Mouse (Mus musculus) kidney, embryonic 15.5 days (tissue): ENCODE results near the gene Hadh. TPM values are rescaled to one million over a fixed set of nuclear protein-coding genes. Genes with fewer than 3 reads are reported as not detected.

Experiments
- ATAC-seq: fragments of 200-750 bp; cut with Nextera tagmentation; replicated peaks from 2 replicates; pipeline ENCODE4 v1.8.0; 2017; ENCODE audit warnings: moderate TSS enrichment; ENCODE audit not compliant: low FRiP score
- H3K27ac ChIP-seq: fragments of 300-500 bp; sonication (generic); 2 replicates; pipeline ENCODE4 v1.5.1; 2015; ENCODE audit warnings: mild to moderate bottlenecking, inconsistent platforms
- H3K27me3 ChIP-seq: fragments of 300-500 bp; sonication (generic); 2 replicates; pipeline ENCODE4 v1.6.1; 2015; ENCODE audit warnings: inconsistent platforms
- H3K36me3 ChIP-seq: fragments of 300-500 bp; sonication (generic); 2 replicates; pipeline ENCODE4 v1.6.1; 2015; ENCODE audit warnings: inconsistent platforms
- H3K4me1 ChIP-seq: fragments of 300-500 bp; sonication (generic); 2 replicates; pipeline ENCODE4 v1.6.1; 2015; ENCODE audit warnings: inconsistent platforms
- H3K4me2 ChIP-seq: fragments of 300-500 bp; sonication (generic); 2 replicates; pipeline ENCODE4 v1.6.1; 2015; ENCODE audit warnings: moderate library complexity, mild to moderate bottlenecking, inconsistent platforms
- H3K4me3 ChIP-seq: fragments of 300-500 bp; sonication (generic); replicated peaks from 2 replicates; pipeline ENCODE4 v1.5.1; 2015; ENCODE audit warnings: mild to moderate bottlenecking, inconsistent platforms
- H3K9ac ChIP-seq: fragments of 300-500 bp; sonication (generic); 2 replicates; pipeline ENCODE4 v1.6.1; 2015; ENCODE audit warnings: mild to moderate bottlenecking, inconsistent platforms
- H3K9me3 ChIP-seq: fragments of 300-500 bp; sonication (generic); replicated peaks from 2 replicates; pipeline ENCODE4 v1.6.1; 2016; ENCODE audit warnings: inconsistent platforms
- WGBS: fragments of 180-500 bp; shearing (Covaris S2); methylation state at CpG from one replicate; pipeline ENCODE4 v1.1.7; 2015; ENCODE audit warnings: mixed read lengths; 5-methylcytosine and 5-hydroxymethylcytosine counted together
- polyA plus RNA-seq: library from polyadenylated mRNA; unstranded; fragments of >200 nt; fragmentation: Nextera tagmentation; extraction: Ambion mirVana; gene quantifications from 2 replicates; pipeline ENCODE4 v1.2.1, GENCODE M21; 2015

Gene Hadh
- polyA plus RNA-seq, result 125 and 130 TPM in 2 replicates

DNA sequence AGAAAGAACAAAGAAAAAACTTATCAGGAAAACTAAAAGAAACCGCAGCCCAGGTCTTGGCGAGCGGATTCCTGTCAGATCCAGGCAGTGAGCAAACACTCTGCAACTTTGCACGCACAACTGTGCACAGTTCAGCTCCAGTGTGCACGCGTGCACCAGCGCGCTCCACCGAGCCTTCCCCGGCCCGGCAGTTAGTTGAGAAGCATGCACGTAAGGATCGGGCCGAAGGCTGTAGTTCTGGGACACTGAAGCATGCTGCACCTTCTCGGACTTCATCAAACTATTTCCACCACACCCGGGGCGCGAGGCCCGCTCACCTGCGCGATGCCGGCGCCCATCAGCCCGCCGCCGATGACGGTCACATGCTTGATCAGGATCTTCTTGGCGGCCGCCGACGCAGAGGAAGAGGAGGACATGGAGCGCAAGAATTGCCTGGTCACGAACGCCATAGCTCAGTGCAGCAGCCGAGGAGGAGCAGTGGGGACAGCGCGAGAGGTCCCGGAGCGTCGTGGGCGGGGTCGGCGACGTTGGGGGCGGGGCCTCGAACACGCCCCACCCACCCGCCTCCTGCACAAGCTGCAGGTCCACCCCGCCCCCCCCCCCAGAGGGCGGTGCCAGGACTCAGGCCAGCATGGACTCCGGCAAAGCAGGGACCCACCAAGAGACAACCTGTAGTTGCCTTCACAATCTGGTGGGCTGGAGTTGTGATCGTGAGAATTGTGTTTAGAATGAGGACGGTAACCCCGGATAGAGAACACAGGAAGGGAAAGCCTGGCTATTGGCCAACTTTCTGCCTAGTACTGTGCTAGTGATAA lies at the start of gene Hadh:
TSS of gene Hadh (minus strand) at position 543 of the 815 bp plus-strand sequence.
- Histone ChIP-seq H3K4me2 (peak within 1 kb of the TSS; percentile 78), H3K27me3 (no peaks in the 10 kb centered on the region), H3K36me3 (peaks cover 2% of the 10 kb centered on the region; the same call in 1 of the 2 replicates), H3K4me3 (peak within 1 kb of the TSS; percentile 89), H3K9ac (peak within 1 kb of the TSS; percentile 83), H3K4me1 (peaks cover 37% of the 10 kb centered on the region), H3K27ac (peak within 1 kb of the TSS; percentile 89), H3K9me3 (no peaks in the 10 kb centered on the region)
- WGBS, result under 1% methylated on average over 52 of the region's 54 CpGs
- ATAC-seq, result peak; percentile 93

DNA sequence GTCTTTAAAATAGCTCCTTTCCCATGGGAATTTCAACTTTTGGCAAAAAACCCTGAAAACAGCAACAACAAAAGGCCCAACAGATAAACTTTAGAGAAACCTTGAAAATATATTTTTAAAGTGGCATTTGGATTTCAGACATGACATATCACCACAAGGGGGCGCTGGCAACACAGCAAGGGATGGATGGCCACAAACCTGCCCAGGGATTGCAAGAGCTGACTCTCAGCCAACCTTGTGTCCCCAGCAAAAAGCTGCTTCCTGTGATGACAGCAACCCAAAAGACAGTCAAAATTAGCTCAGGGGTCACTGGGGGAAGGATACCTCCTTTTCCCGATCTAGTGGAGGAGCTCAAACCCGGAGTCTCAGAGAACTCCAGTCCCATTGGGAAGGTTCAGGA lies 48.3 kb upstream of the Hadh start:
- no peaks in the 10 kb centered on the region for H3K27me3 ChIP-seq
- WGBS, result 6% methylated on average over 3 of the region's 3 CpGs
- H3K9ac ChIP-seq, result no peak overlapping the region
- 0 out of 2 replicates have a peak, but pooled peaks have one; percentile 43 for ATAC-seq
- no peak overlapping the region for H3K4me2 ChIP-seq
- H3K4me1 ChIP-seq, result no peaks in the 10 kb centered on the region
- no peaks in the 10 kb centered on the region for H3K9me3 ChIP-seq
- H3K27ac ChIP-seq, result no peak overlapping the region
- no peak overlapping the region for H3K4me3 ChIP-seq
- no peaks in the 10 kb centered on the region for H3K36me3 ChIP-seq

DNA sequence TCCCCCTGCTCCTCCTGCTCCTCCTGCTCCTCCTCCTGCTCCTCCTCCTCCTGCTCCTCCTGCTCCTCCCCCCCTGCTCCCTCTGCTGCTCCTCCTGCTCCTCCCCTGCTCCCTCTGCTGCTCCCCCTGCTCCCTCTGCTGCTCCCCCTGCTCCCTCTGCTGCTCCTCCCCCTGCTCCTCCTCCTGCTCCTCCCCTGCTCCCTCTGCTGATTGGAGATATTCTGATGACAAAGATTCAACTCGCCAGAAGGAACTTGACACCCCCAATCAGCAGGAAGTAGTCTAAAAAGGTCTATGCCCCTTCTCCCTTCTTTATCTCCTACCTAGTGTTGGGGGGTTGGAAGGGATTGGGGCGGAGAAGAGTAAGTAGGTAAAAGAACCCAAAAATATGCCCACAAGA lies 46.3 kb upstream of the Hadh start:
- H3K9me3 ChIP-seq, result no peaks in the 10 kb centered on the region
- H3K36me3 ChIP-seq, result no peaks in the 10 kb centered on the region
- H3K27me3 ChIP-seq, result no peaks in the 10 kb centered on the region
- 63% methylated on average over 2 of the region's 2 CpGs for WGBS
- H3K4me2 ChIP-seq, result no peak overlapping the region
- ATAC-seq, result no peak
- H3K9ac ChIP-seq, result no peak overlapping the region
- no peak overlapping the region for H3K27ac ChIP-seq
- no peak overlapping the region for H3K4me3 ChIP-seq
- no peaks in the 10 kb centered on the region for H3K4me1 ChIP-seq

DNA sequence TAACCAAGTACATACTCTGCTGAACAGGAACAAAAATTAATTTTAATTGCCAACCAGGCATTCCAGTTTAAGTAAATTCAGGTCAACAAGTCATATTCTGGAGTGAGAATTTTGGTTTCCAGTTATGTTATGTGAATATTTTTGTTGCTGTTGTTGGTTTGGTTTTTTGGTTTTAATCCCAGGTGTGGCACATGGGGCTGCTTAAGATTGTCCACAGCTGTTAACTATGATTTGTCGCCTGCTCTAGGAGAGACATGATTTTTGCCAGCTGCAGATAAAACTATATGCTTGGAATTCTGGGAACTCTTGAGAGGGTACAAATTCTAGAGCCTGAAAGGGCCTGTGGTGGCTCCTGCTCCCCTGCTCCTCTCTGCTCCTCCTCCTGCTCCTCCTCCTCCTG lies 45.2 kb upstream of the Hadh start:
- WGBS, result 85% methylated on average over 1 of the region's 1 CpGs
- ATAC-seq, result no peak
- Histone ChIP-seq H3K9me3 (no peaks in the 10 kb centered on the region), H3K9ac (no peak overlapping the region), H3K27ac (no peak overlapping the region), H3K36me3 (no peaks in the 10 kb centered on the region), H3K27me3 (no peaks in the 10 kb centered on the region), H3K4me2 (no peak overlapping the region), H3K4me1 (no peaks in the 10 kb centered on the region), H3K4me3 (no peak overlapping the region)

DNA sequence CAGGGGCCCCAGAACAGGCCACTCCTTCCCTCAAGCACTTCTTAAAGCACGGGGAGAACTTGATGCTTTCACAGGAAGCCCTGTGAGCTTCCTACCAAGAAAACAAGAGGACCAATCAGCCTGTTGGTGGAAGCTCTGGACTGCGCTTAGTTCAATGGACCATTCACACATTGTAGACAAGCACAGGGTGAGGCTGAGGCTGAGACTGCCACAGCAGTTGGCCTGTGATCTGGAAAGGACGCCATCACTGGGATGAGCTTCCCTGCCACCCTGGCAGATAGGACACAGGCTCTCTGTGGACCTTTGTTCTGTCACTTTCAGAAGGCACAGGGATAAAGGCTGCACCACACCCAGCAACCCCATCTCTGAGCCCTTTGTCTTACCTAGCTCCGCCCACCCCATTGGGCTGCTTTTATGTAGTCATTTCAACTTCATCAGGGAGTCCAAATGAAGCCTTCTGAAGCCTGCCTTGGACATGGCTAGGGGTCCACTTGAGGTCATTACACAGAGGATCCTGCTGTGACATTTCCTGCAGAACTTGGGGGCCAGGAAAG lies 44.1 kb upstream of the Hadh start:
- Histone ChIP-seq H3K9ac (no peak overlapping the region), H3K36me3 (no peaks in the 10 kb centered on the region), H3K27ac (no peak overlapping the region), H3K4me1 (no peaks in the 10 kb centered on the region), H3K4me3 (no peak overlapping the region), H3K27me3 (no peaks in the 10 kb centered on the region), H3K4me2 (no peak overlapping the region), H3K9me3 (no peaks in the 10 kb centered on the region)
- WGBS, result 42% methylated on average over 4 of the region's 4 CpGs
- ATAC-seq, result no peak

- no peaks in the 10 kb centered on the region for H3K4me1 ChIP-seq
- 70% methylated on average over 9 of the region's 9 CpGs for WGBS
- H3K36me3 ChIP-seq, result no peaks in the 10 kb centered on the region
- H3K4me3 ChIP-seq, result no peak overlapping the region
- ATAC-seq, result no peak
- H3K27me3 ChIP-seq, result no peaks in the 10 kb centered on the region
- H3K27ac ChIP-seq, result no peak overlapping the region
- no peak overlapping the region for H3K9ac ChIP-seq
- peaks cover 13% of the 10 kb centered on the region for H3K9me3 ChIP-seq
- H3K4me2 ChIP-seq, result no peak overlapping the region
These were observed 40.4 kb upstream of the Hadh start for GRCm38 (mm10) chr3:131312340-131312739.

DNA sequence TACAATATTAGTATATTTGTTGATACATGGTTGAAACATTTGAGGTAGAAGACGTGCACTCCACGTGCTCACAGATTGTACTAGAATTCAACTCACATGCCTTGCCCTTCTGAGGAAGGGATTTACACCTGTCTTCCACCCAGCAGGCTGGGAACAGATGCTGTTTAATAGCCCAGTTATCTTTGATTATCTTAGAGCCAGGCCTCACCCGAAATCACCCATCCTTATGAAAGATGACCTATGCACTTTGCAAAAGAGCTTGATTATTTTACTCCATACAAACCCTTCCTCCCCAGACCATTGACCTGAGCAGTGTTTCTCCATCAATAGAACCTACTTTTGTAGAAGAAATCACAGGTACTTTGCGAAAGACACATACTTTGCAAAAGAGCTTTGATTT lies 38.7 kb upstream of the Hadh start:
- 82% methylated on average over 4 of the region's 4 CpGs for WGBS
- Histone ChIP-seq H3K9me3 (peaks cover 13% of the 10 kb centered on the region), H3K4me2 (no peak overlapping the region), H3K27me3 (no peaks in the 10 kb centered on the region), H3K36me3 (no peaks in the 10 kb centered on the region), H3K4me1 (no peaks in the 10 kb centered on the region), H3K9ac (no peak overlapping the region), H3K27ac (no peak overlapping the region), H3K4me3 (no peak overlapping the region)
- no peak for ATAC-seq

- no peak overlapping the region for H3K27ac ChIP-seq
- no peak overlapping the region for H3K9ac ChIP-seq
- peaks cover 13% of the 10 kb centered on the region for H3K9me3 ChIP-seq
- H3K4me3 ChIP-seq, result no peak overlapping the region
- H3K4me2 ChIP-seq, result no peak overlapping the region
- H3K4me1 ChIP-seq, result peaks cover under 1% of the 10 kb centered on the region; the same call in 1 of the 2 replicates
- 86% methylated on average over 3 of the region's 3 CpGs for WGBS
- H3K36me3 ChIP-seq, result no peaks in the 10 kb centered on the region
- H3K27me3 ChIP-seq, result 0 out of 2 replicates have a peak, but pooled peaks cover 6% of the 10 kb centered on the region
- no peak for ATAC-seq
These were observed 35.9 kb upstream of the Hadh start for GRCm38 (mm10) chr3:131307811-131308210.

GRCm38 (mm10) chr3:131306255-131306654 lies 34.4 kb upstream of the Hadh start:
- Histone ChIP-seq H3K9me3 (peaks cover 13% of the 10 kb centered on the region), H3K36me3 (no peaks in the 10 kb centered on the region), H3K27ac (no peak overlapping the region), H3K4me2 (no peak overlapping the region), H3K9ac (no peak overlapping the region), H3K4me3 (no peak overlapping the region), H3K27me3 (0 out of 2 replicates have a peak, but pooled peaks cover 6% of the 10 kb centered on the region), H3K4me1 (peaks cover 6% of the 10 kb centered on the region; the same call in 1 of the 2 replicates)
- no peak for ATAC-seq
- WGBS, result 86% methylated on average over 7 of the region's 7 CpGs

DNA sequence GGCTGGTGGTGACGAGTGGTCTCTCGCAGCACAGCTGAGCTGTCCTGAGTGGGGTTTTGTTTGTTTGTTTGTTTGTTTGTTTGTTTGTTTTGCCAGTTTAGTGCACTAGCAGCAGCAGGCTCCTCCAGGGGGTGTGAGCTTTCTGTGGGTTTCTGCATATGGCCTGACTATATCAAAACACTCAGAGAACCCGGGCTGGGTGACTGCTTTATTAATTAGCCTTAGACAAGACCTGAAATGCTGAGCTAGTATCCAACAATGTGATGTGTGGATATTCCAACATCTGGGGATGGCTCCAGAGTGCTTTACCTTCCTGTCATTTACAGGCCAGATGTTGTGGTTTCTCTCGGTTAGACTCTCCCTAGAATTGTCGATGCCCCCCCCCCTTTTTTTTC lies 31.4 kb upstream of the Hadh start:
- Histone ChIP-seq H3K9ac (0 out of 2 replicates have a peak overlapping the region, but pooled peaks have one; percentile 60), H3K9me3 (peaks cover 6% of the 10 kb centered on the region; the same call in 1 of the 2 replicates), H3K4me2 (peak overlapping the region; percentile 100), H3K27ac (no peak overlapping the region), H3K27me3 (0 out of 2 replicates have a peak, but pooled peaks cover 6% of the 10 kb centered on the region), H3K4me3 (peak overlapping the region; percentile 79), H3K4me1 (peaks cover 6% of the 10 kb centered on the region; the same call in 1 of the 2 replicates), H3K36me3 (no peaks in the 10 kb centered on the region)
- 22% methylated on average over 5 of the region's 5 CpGs for WGBS
- no peak for ATAC-seq

GRCm38 (mm10) chr3:131302452-131303319 lies 30.8 kb upstream of the Hadh start, which contains the start of gene Cyp2u1:
Cyp2u1 (minus strand) TSS chr3:131303227.
- WGBS, result under 1% methylated on average over 71 of the region's 71 CpGs
- peak; percentile 97 for ATAC-seq
- 0 out of 2 replicates have a peak, but pooled peaks cover 2% of the 10 kb centered on the region for H3K9me3 ChIP-seq
- peak within 1 kb of the TSS; percentile 57 for H3K27ac ChIP-seq
- H3K4me2 ChIP-seq, result peak within 1 kb of the TSS; percentile 100
- 0 out of 2 replicates have a peak, but pooled peaks cover 6% of the 10 kb centered on the region for H3K27me3 ChIP-seq
- peak within 1 kb of the TSS; percentile 79 for H3K4me3 ChIP-seq
- H3K9ac ChIP-seq, result peak within 1 kb of the TSS; percentile 60
- H3K36me3 ChIP-seq, result no peaks in the 10 kb centered on the region
- peaks cover 6% of the 10 kb centered on the region; the same call in 1 of the 2 replicates for H3K4me1 ChIP-seq
